Mouse (Mus musculus) CH12.LX (cell line): ENCODE results near the gene Rbm25. TPM values are rescaled to one million over a fixed set of nuclear protein-coding genes. Genes with fewer than 3 reads are reported as not detected.

Experiments used
- DNase-seq: peaks from one replicate; pipeline ENCODE4 v3.0.0-alpha.2; 2013; ENCODE audit errors: extremely low read depth
- H3K27ac ChIP-seq: 2 replicates; pipeline ENCODE4 v1.5.1; 2012; ENCODE audit warnings: low read depth, mild to moderate bottlenecking, control low read depth, moderate library complexity; ENCODE audit not compliant: insufficient read depth
- H3K27me3 ChIP-seq: replicated peaks from 2 replicates; pipeline ENCODE3; 2012; ENCODE audit warnings: inconsistent platforms
- H3K36me3 ChIP-seq, 2 experiments: replicated peaks in 1 of 2; 2 replicates each; pipeline versions ENCODE3 to v1.6.1; 2012; ENCODE audit warnings: inconsistent platforms in 1 of 2, low read length in 1 of 2, mild to moderate bottlenecking in 1 of 2, mixed read lengths in 1 of 2, moderate library complexity in 1 of 2; ENCODE audit not compliant: control insufficient read depth in 1 of 2, insufficient read depth in 1 of 2
- H3K4me1 ChIP-seq, 2 experiments: 2 replicates each; pipeline ENCODE4 v1.6.1; 2012; ENCODE audit warnings: inconsistent platforms in 1 of 2, moderate library complexity in 1 of 2; ENCODE audit not compliant: insufficient read depth in 2 of 2, control insufficient read depth in 1 of 2
- H3K4me2 ChIP-seq: 2 replicates; pipeline ENCODE4 v1.6.1; 2012; ENCODE audit warnings: low read depth, mild to moderate bottlenecking, control low read depth; ENCODE audit not compliant: poor library complexity, insufficient read depth, severe bottlenecking
- H3K4me3 ChIP-seq, 3 experiments: fragments of 150-350 bp in 1 of 3; sonication (generic) in 1 of 3; replicated peaks in 1 of 3; 2 replicates each; pipeline versions ENCODE3 to v1.5.1; 2011 to 2012; ENCODE audit warnings: low read depth in 2 of 3, low read length in 2 of 3, mild to moderate bottlenecking in 2 of 3, moderate library complexity in 2 of 3, control low read depth in 1 of 3, improper control_type of control experiment in 1 of 3, inconsistent platforms in 1 of 3, mixed read lengths in 1 of 3; ENCODE audit not compliant: poor library complexity in 1 of 3
- H3K79me2 ChIP-seq: replicated peaks from 2 replicates; pipeline ENCODE4 v1.6.1; 2012; ENCODE audit warnings: mild to moderate bottlenecking, moderate library complexity; ENCODE audit not compliant: control insufficient read depth, poor library complexity, insufficient read depth, severe bottlenecking; ENCODE audit errors: extremely low read depth
- H3K9ac ChIP-seq: 2 replicates; pipeline ENCODE4 v1.6.1; 2012; ENCODE audit warnings: low read depth, mild to moderate bottlenecking, control low read depth, moderate library complexity; ENCODE audit not compliant: insufficient read depth
- H3K9me3 ChIP-seq: replicated peaks from 2 replicates; pipeline ENCODE3; 2012; ENCODE audit warnings: low read length, inconsistent platforms, mixed read lengths
- BHLHE40 ChIP-seq: IDR thresholded peaks from 2 replicates; pipeline ENCODE4 v1.6.1; 2011; ENCODE audit warnings: mild to moderate bottlenecking, low read depth, low read length, improper control_type of control experiment
- CHD1 ChIP-seq: IDR thresholded peaks from 2 replicates; pipeline ENCODE4 v1.6.1; 2012; ENCODE audit warnings: low read depth, low read length, improper control_type of control experiment, inconsistent platforms
- CTCF ChIP-seq, 2 experiments: IDR thresholded peaks in 1 of 2; conservative IDR thresholded peaks in 1 of 2; 2 replicates each; pipeline ENCODE4 v1.5.1; 2011 to 2012; ENCODE audit warnings: low read depth in 2 of 2, low read length in 2 of 2, improper control_type of control experiment in 1 of 2, inconsistent platforms in 1 of 2, mild to moderate bottlenecking in 1 of 2, moderate library complexity in 1 of 2
- E2F4 ChIP-seq: IDR thresholded peaks from 2 replicates; pipeline ENCODE4 v1.6.1; 2011; ENCODE audit warnings: low read depth, low read length, improper control_type of control experiment; ENCODE audit not compliant: insufficient replicate concordance
- ELF1 ChIP-seq: IDR thresholded peaks from 2 replicates; pipeline ENCODE4 v1.6.1; 2014; ENCODE audit warnings: low read depth, mild to moderate bottlenecking, inconsistent platforms, low read length, improper control_type of control experiment
- HCFC1 ChIP-seq: IDR thresholded peaks from 2 replicates; pipeline ENCODE4 v1.6.1; 2012; ENCODE audit warnings: low read depth, mild to moderate bottlenecking, inconsistent platforms, low read length, improper control_type of control experiment
- IRF4 ChIP-seq: IDR thresholded peaks from 2 replicates; pipeline ENCODE4 v1.6.1; 2014; ENCODE audit warnings: low read depth, mild to moderate bottlenecking, inconsistent platforms, low read length, improper control_type of control experiment
- JUN ChIP-seq: IDR thresholded peaks from 2 replicates; pipeline ENCODE4 v1.6.1; 2011; ENCODE audit warnings: low read depth, mild to moderate bottlenecking, low read length, improper control_type of control experiment, moderate library complexity; ENCODE audit not compliant: insufficient read depth
- KAT2A ChIP-seq: IDR thresholded peaks from 2 replicates; pipeline ENCODE4 v1.6.1; 2012; ENCODE audit warnings: low read length, improper control_type of control experiment, inconsistent platforms; ENCODE audit not compliant: insufficient replicate concordance
- MAFK ChIP-seq: IDR thresholded peaks from 2 replicates; pipeline ENCODE4 v1.6.1; 2011; ENCODE audit warnings: low read length, improper control_type of control experiment; ENCODE audit not compliant: insufficient replicate concordance
- MAX ChIP-seq: IDR thresholded peaks from 2 replicates; pipeline ENCODE4 v1.6.1; 2011; ENCODE audit warnings: low read length, improper control_type of control experiment
- MAZ ChIP-seq: IDR thresholded peaks from 2 replicates; pipeline ENCODE4 v1.6.1; 2012; ENCODE audit warnings: low read depth, mild to moderate bottlenecking, inconsistent platforms, low read length, improper control_type of control experiment, moderate library complexity
- MXI1 ChIP-seq: IDR thresholded peaks from 2 replicates; pipeline ENCODE4 v1.6.1; 2011; ENCODE audit warnings: mild to moderate bottlenecking, low read depth, low read length, improper control_type of control experiment
- MYC ChIP-seq: IDR thresholded peaks from 2 replicates; pipeline ENCODE4 v1.6.1; 2011; ENCODE audit warnings: low read depth, mild to moderate bottlenecking, improper control_type of control experiment, low read length
- NELFE ChIP-seq: IDR thresholded peaks from 2 replicates; pipeline ENCODE4 v1.6.1; 2011; ENCODE audit warnings: low read depth, low read length, improper control_type of control experiment
- NRF1 ChIP-seq: IDR thresholded peaks from 2 replicates; pipeline ENCODE4 v1.6.1; 2014; ENCODE audit warnings: low read depth, mild to moderate bottlenecking, inconsistent platforms, low read length, improper control_type of control experiment, moderate library complexity
- PAX5 ChIP-seq: IDR thresholded peaks from 2 replicates; pipeline ENCODE4 v1.6.1; 2012; ENCODE audit warnings: low read length, inconsistent platforms, mixed read lengths
- POLR2A ChIP-seq: IDR thresholded peaks from 2 replicates; pipeline ENCODE4 v1.6.1; 2011; ENCODE audit warnings: low read depth, mild to moderate bottlenecking, improper control_type of control experiment, low read length
- POLR2AphosphoS2 ChIP-seq: IDR thresholded peaks from 2 replicates; pipeline ENCODE4 v1.6.1; 2011; ENCODE audit warnings: low read depth, low read length, improper control_type of control experiment
- RAD21 ChIP-seq: IDR thresholded peaks from 2 replicates; pipeline ENCODE4 v1.6.1; 2011; ENCODE audit warnings: low read depth, mild to moderate bottlenecking, low read length, improper control_type of control experiment, moderate library complexity
- SIN3A ChIP-seq: IDR thresholded peaks from 2 replicates; pipeline ENCODE4 v1.6.1; 2012; ENCODE audit warnings: low read length, improper control_type of control experiment, inconsistent platforms
- TBP ChIP-seq: conservative IDR thresholded peaks from 2 replicates; pipeline ENCODE4 v1.6.1; 2011; ENCODE audit warnings: low read depth, low read length, improper control_type of control experiment
- TCF12 ChIP-seq: IDR thresholded peaks from 2 replicates; pipeline ENCODE4 v1.6.1; 2014; ENCODE audit warnings: low read depth, mild to moderate bottlenecking, inconsistent platforms, low read length, improper control_type of control experiment
- UBTF ChIP-seq: IDR thresholded peaks from 2 replicates; pipeline ENCODE4 v1.6.1; 2012; ENCODE audit warnings: low read depth, mild to moderate bottlenecking, inconsistent platforms, low read length, improper control_type of control experiment, moderate library complexity
- USF1 ChIP-seq: IDR thresholded peaks from 2 replicates; pipeline ENCODE4 v1.6.1; 2014; ENCODE audit warnings: low read depth, mild to moderate bottlenecking, inconsistent platforms, low read length, improper control_type of control experiment
- ZC3H11A ChIP-seq: IDR thresholded peaks from 2 replicates; pipeline ENCODE4 v1.6.1; 2012; ENCODE audit warnings: low read depth, mild to moderate bottlenecking, inconsistent platforms, low read length, improper control_type of control experiment
- ZKSCAN1 ChIP-seq: IDR thresholded peaks from 2 replicates; pipeline ENCODE4 v1.6.1; 2012; ENCODE audit warnings: low read depth, inconsistent platforms, low read length, improper control_type of control experiment, borderline replicate concordance
- ZNF384 ChIP-seq: IDR thresholded peaks from 2 replicates; pipeline ENCODE4 v1.6.1; 2012; ENCODE audit warnings: low read depth, low read length, improper control_type of control experiment, inconsistent platforms
- dilution Hi-C: fragments of 300-500 bp; cut with MboI; formaldehyde crosslinking; loops from 2 replicates; pipeline ENCODE4 v1.14.3; 2020; ENCODE audit warnings: low sequenced_read_pairs; ENCODE audit not compliant: extremely low pct_unique_long_range_greater_than_20kb, extremely low pct_ligation_motif_present
- in situ Hi-C: fragments of 300-500 bp; cut with MboI; formaldehyde crosslinking; loops from 3 replicates; pipeline ENCODE4 v1.14.3; 2019; ENCODE audit warnings: low sequenced_read_pairs, low pct_ligation_motif_present, low pct_unique_long_range_greater_than_20kb, mixed read lengths
- polyA plus RNA-seq: library from polyadenylated mRNA; unstranded; fragments of >175 nt; gene quantifications from 2 replicates; pipeline ENCODE4 v1.2.1, GENCODE M21; 2012; ENCODE audit warnings: low read depth; ENCODE audit not compliant: insufficient read length
- total RNA-seq, 2 experiments: library from RNA; depleted of rRNA; stranded (reverse); fragments of 300-350 nt in 1 of 2; fragments of >200 nt in 1 of 2; gene quantifications; 2 replicates each; pipeline ENCODE4 v1.2.3; 2012 to 2014

Gene Rbm25
- total and polyA plus RNA-seq, 3 experiments = 58.6 to 227 (median 97.5) TPM

DNA sequence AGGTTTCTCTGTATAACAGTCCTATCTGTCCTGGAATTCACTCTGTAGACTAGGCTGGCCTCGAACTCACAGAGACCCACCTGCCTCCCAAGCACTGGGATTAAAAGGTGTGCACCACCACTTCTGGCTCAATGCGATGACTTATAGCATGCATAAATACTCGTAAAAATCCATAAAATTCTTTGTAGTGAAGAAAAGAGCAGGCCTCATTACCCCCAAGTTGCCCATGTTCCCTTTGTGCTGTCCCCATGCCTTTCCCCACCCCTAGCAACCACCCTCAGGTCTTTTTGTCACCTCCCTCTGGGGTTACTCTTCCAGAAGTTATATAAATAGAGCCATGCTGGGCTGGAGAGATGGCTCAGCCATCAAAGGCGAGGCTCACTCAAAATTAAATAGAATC, 71.8 kb downstream of the Rbm25 start:
- dilution Hi-C loops (no loop called here), in situ Hi-C loops (no loop called here)
- Histone ChIP-seq H3K9ac (no peak overlapping the region), H3K36me3 (peaks cover 14 to 83% of the 10 kb centered on the region in 2 experiments), H3K9me3 (no peaks in the 10 kb centered on the region), H3K27me3 (no peaks in the 10 kb centered on the region), H3K4me3 (no peak overlapping the region), H3K27ac (no peak overlapping the region), H3K79me2 (peaks cover 3% of the 10 kb centered on the region), H3K4me1 (peaks cover 0 to 4% of the 10 kb centered on the region in 2 experiments; a peak in 1 of 4 replicates), H3K4me2 (no peak overlapping the region)
- DNase-seq = no peak
- TF ChIP-seq RAD21 (no peak), SIN3A (no peak), MAFK (no peak), KAT2A (no peak), E2F4 (no peak), TCF12 (no peak), ZC3H11A (no peak), MYC (no peak), PAX5 (no peak), USF1 (no peak), TBP (no peak), ZKSCAN1 (no peak), ZNF384 (no peak), CHD1 (no peak), CTCF (conservative IDR thresholded peaks at IDR 0.05 in 1 of 2, IDR thresholded peaks at IDR 0.05 in 1 of 2; ENCODE audit: low read depth in 2 of 2, low read length in 2 of 2) (no peak)

DNA sequence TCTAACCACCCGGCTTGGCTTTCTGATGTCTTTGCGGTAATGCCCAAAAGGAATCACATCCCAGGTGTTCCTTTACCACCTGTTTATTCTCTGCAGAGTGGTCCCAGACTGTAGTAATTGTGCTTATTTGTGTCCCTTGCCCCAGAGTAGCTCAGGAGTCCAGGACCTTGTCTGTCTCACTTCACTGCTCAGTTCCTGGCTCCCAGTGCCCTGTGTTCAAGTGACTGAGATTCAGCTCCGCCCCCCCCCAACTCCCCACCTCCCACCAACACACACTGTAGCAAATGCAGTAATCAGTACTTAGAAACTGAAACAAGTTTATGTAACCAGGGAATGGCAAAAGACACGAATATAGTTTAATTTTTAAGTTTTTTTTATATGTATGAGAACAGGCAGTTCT, 75.9 kb downstream of the Rbm25 start:
- no peaks in the 10 kb centered on the region for H3K9me3 ChIP-seq
- H3K4me3 ChIP-seq = no peak overlapping the region
- H3K79me2 ChIP-seq = no peaks in the 10 kb centered on the region; the same call in 1 of the 2 replicates
- H3K4me2 ChIP-seq = no peak overlapping the region
- dilution Hi-C loops (no loop called here), in situ Hi-C loops (no loop called here)
- H3K4me1 ChIP-seq = peaks cover 0 to 4% of the 10 kb centered on the region in 2 experiments; a peak in 1 of 4 replicates
- TF ChIP-seq TCF12 = no peak
- no peak for TF ChIP-seq MAFK
- TF ChIP-seq POLR2A = no peak
- no peak for TF ChIP-seq MAX
- TF ChIP-seq ZNF384 = no peak
- TF ChIP-seq BHLHE40 = no peak
- TF ChIP-seq NRF1 = no peak
- TF ChIP-seq UBTF = no peak
- no peak for TF ChIP-seq MXI1
- no peak for TF ChIP-seq MAZ
- no peak for TF ChIP-seq POLR2AphosphoS2
- no peak for TF ChIP-seq CTCF (conservative IDR thresholded peaks at IDR 0.05 in 1 of 2, IDR thresholded peaks at IDR 0.05 in 1 of 2; ENCODE audit: low read depth in 2 of 2, low read length in 2 of 2)
- TF ChIP-seq ELF1 = no peak
- TF ChIP-seq USF1 = no peak
- TF ChIP-seq JUN = no peak
- TF ChIP-seq TBP = no peak
- TF ChIP-seq HCFC1 = no peak
- TF ChIP-seq KAT2A = no peak
- no peak for TF ChIP-seq IRF4
- no peak for TF ChIP-seq NELFE
- no peak overlapping the region for H3K9ac ChIP-seq
- H3K36me3 ChIP-seq = peaks cover 6 to 78% of the 10 kb centered on the region in 2 experiments
- no peak overlapping the region for H3K27ac ChIP-seq
- DNase-seq = no peak
- H3K27me3 ChIP-seq = no peaks in the 10 kb centered on the region
